Mouse (Mus musculus): Measurements from ENCODE around the gene Abcc9. TPM values are rescaled to one million over a fixed set of nuclear protein-coding genes. Genes with fewer than 3 reads are reported as not detected.

The Abcc9 gene
- polyA plus RNA-seq, 1 experiment, result not detected

- H3K27ac ChIP-seq (ENCODE audit: insufficient read depth, low read depth, low read length), result no peak overlapping the region
- no peak for TF ChIP-seq POLR2A (IDR thresholded peaks at IDR 0.05; ENCODE audit: insufficient read depth, low read depth, low read length)
- no peak for TF ChIP-seq CTCF (IDR thresholded peaks at IDR 0.05; ENCODE audit: insufficient read depth, low read depth, low read length)
- H3K4me1 ChIP-seq (ENCODE audit: control insufficient read depth, insufficient read depth, low read length), result no peaks in the 10 kb centered on the region
- WGBS, result 98% methylated on average over 2 of the region's 2 CpGs
- no peak overlapping the region for H3K4me3 ChIP-seq (ENCODE audit: insufficient read depth, low read depth, low read length)
These were observed 36.1 kb upstream of the Abcc9 start for GRCm38 (mm10) chr6:142738225-142738624.

- Histone ChIP-seq H3K4me1 (ENCODE audit: control insufficient read depth, insufficient read depth, low read length) (no peaks in the 10 kb centered on the region), H3K27ac (ENCODE audit: insufficient read depth, low read depth, low read length) (no peak overlapping the region), H3K4me3 (ENCODE audit: insufficient read depth, low read depth, low read length) (no peak overlapping the region)
- TF ChIP-seq POLR2A (IDR thresholded peaks at IDR 0.05; ENCODE audit: insufficient read depth, low read depth, low read length) (no peak), CTCF (IDR thresholded peaks at IDR 0.05; ENCODE audit: insufficient read depth, low read depth, low read length) (no peak)
- WGBS, result 48% methylated on average over 8 of the region's 8 CpGs
These were observed 33.3 kb upstream of the Abcc9 start for GRCm38 (mm10) chr6:142735302-142736005.

GRCm38 (mm10) chr6:142732567-142733290 is 30.6 kb upstream of the Abcc9 start:
- 27% methylated on average over 14 of the region's 14 CpGs for WGBS
- Histone ChIP-seq H3K4me1 (ENCODE audit: control insufficient read depth, insufficient read depth, low read length) (no peaks in the 10 kb centered on the region), H3K27ac (ENCODE audit: insufficient read depth, low read depth, low read length) (no peak overlapping the region), H3K4me3 (ENCODE audit: insufficient read depth, low read depth, low read length) (no peak overlapping the region)
- TF ChIP-seq POLR2A (IDR thresholded peaks at IDR 0.05; ENCODE audit: insufficient read depth, low read depth, low read length) (no peak), CTCF (IDR thresholded peaks at IDR 0.05; ENCODE audit: insufficient read depth, low read depth, low read length) (no peak)

GRCm38 (mm10) chr6:142726032-142726431 is 23.9 kb upstream of the Abcc9 start:
- no peak for TF ChIP-seq POLR2A (IDR thresholded peaks at IDR 0.05; ENCODE audit: insufficient read depth, low read depth, low read length)
- TF ChIP-seq CTCF (IDR thresholded peaks at IDR 0.05; ENCODE audit: insufficient read depth, low read depth, low read length), result no peak
- no peak overlapping the region for H3K27ac ChIP-seq (ENCODE audit: insufficient read depth, low read depth, low read length)
- no peak overlapping the region for H3K4me3 ChIP-seq (ENCODE audit: insufficient read depth, low read depth, low read length)
- no peaks in the 10 kb centered on the region for H3K4me1 ChIP-seq (ENCODE audit: control insufficient read depth, insufficient read depth, low read length)
- WGBS, result 87% methylated on average over 4 of the region's 4 CpGs

GRCm38 (mm10) chr6:142721731-142722130 is 19.6 kb upstream of the Abcc9 start:
- H3K4me1 ChIP-seq (ENCODE audit: control insufficient read depth, insufficient read depth, low read length), result no peaks in the 10 kb centered on the region
- 80% methylated on average over 8 of the region's 8 CpGs for WGBS
- no peak overlapping the region for H3K27ac ChIP-seq (ENCODE audit: insufficient read depth, low read depth, low read length)
- no peak for TF ChIP-seq POLR2A (IDR thresholded peaks at IDR 0.05; ENCODE audit: insufficient read depth, low read depth, low read length)
- no peak for TF ChIP-seq CTCF (IDR thresholded peaks at IDR 0.05; ENCODE audit: insufficient read depth, low read depth, low read length)
- no peak overlapping the region for H3K4me3 ChIP-seq (ENCODE audit: insufficient read depth, low read depth, low read length)

- Histone ChIP-seq H3K4me1 (ENCODE audit: control insufficient read depth, insufficient read depth, low read length) (no peaks in the 10 kb centered on the region), H3K4me3 (ENCODE audit: insufficient read depth, low read depth, low read length) (no peak overlapping the region), H3K27ac (ENCODE audit: insufficient read depth, low read depth, low read length) (no peak overlapping the region)
- WGBS, result 79% methylated on average over 6 of the region's 6 CpGs
- TF ChIP-seq CTCF (IDR thresholded peaks at IDR 0.05; ENCODE audit: insufficient read depth, low read depth, low read length), result no peak
- TF ChIP-seq POLR2A (IDR thresholded peaks at IDR 0.05; ENCODE audit: insufficient read depth, low read depth, low read length), result no peak
These were observed 18.5 kb upstream of the Abcc9 start for GRCm38 (mm10) chr6:142720641-142721040.

GRCm38 (mm10) chr6:142718167-142718566 is 16.1 kb upstream of the Abcc9 start:
- Histone ChIP-seq H3K27ac (ENCODE audit: insufficient read depth, low read depth, low read length) (no peak overlapping the region), H3K4me3 (ENCODE audit: insufficient read depth, low read depth, low read length) (no peak overlapping the region), H3K4me1 (ENCODE audit: control insufficient read depth, insufficient read depth, low read length) (no peaks in the 10 kb centered on the region)
- TF ChIP-seq POLR2A (IDR thresholded peaks at IDR 0.05; ENCODE audit: insufficient read depth, low read depth, low read length), result no peak
- TF ChIP-seq CTCF (IDR thresholded peaks at IDR 0.05; ENCODE audit: insufficient read depth, low read depth, low read length), result no peak
- 79% methylated on average over 7 of the region's 7 CpGs for WGBS

- Histone ChIP-seq H3K4me3 (ENCODE audit: insufficient read depth, low read depth, low read length) (no peak overlapping the region), H3K4me1 (ENCODE audit: control insufficient read depth, insufficient read depth, low read length) (no peaks in the 10 kb centered on the region), H3K27ac (ENCODE audit: insufficient read depth, low read depth, low read length) (no peak overlapping the region)
- TF ChIP-seq POLR2A (IDR thresholded peaks at IDR 0.05; ENCODE audit: insufficient read depth, low read depth, low read length) (no peak), CTCF (IDR thresholded peaks at IDR 0.05; ENCODE audit: insufficient read depth, low read depth, low read length) (no peak)
- 45% methylated on average over 4 of the region's 4 CpGs for WGBS
These were observed 15.1 kb upstream of the Abcc9 start for GRCm38 (mm10) chr6:142717186-142717585.

- H3K4me1 ChIP-seq (ENCODE audit: control insufficient read depth, insufficient read depth, low read length), result peaks cover 3% of the 10 kb centered on the region
- 81% methylated on average over 8 of the region's 8 CpGs for WGBS
- TF ChIP-seq CTCF (IDR thresholded peaks at IDR 0.05; ENCODE audit: insufficient read depth, low read depth, low read length) (no peak), POLR2A (IDR thresholded peaks at IDR 0.05; ENCODE audit: insufficient read depth, low read depth, low read length) (no peak)
- no peak overlapping the region for H3K4me3 ChIP-seq (ENCODE audit: insufficient read depth, low read depth, low read length)
- no peak overlapping the region for H3K27ac ChIP-seq (ENCODE audit: insufficient read depth, low read depth, low read length)
These were observed 12.9 kb upstream of the Abcc9 start for GRCm38 (mm10) chr6:142715026-142715425.
